Mouse (Mus musculus) stomach, postnatal 0 days (tissue): ENCODE results near the gene Fam192a.

ENCODE experiments used
- CTCF ChIP-seq: IDR thresholded peaks from 2 replicates; pipeline ENCODE4 v1.5.1; 2016; ENCODE audit warnings: antibody characterized with exemption, low read depth, mild to moderate bottlenecking, moderate library complexity
- EP300 ChIP-seq: optimal IDR thresholded peaks from 2 replicates; pipeline ENCODE3; 2016; ENCODE audit warnings: antibody characterized with exemption

GRCm38 (mm10) chr8:94549998-94550397 is 51.8 kb downstream of the Fam192a start:
- TF ChIP-seq CTCF (no peak), EP300 (no peak)
